Mouse (Mus musculus): ENCODE results near the gene Gm20458.

- TF ChIP-seq POLR2A (IDR thresholded peaks at IDR 0.05; ENCODE audit: borderline replicate concordance, extremely low read depth, insufficient read depth, insufficient read length, poor library complexity, severe bottlenecking) (no peak), CTCF (IDR thresholded peaks at IDR 0.05; ENCODE audit: borderline replicate concordance, extremely low read depth, insufficient read depth, insufficient read length) (no peak)
Observed at GRCm38 (mm10) chr2:164514916-164515315, 54.1 kb downstream of the Gm20458 start.

All from brain, embryonic 14.5 days (tissue).